Mouse (Mus musculus): ENCODE measurements around the gene Tcp10b. TPM values are rescaled to one million over a fixed set of nuclear protein-coding genes. Genes with fewer than 3 reads are reported as not detected.
"Not testable (repeated sequence)": the region's sequence is repeated elsewhere in the genome, so short reads cannot be mapped to it uniquely, and the experiment has no call there.

Gene Tcp10b
- polyA plus RNA-seq (2012; rRNA removed) = 0.70 and 0.86 TPM in 2 replicates

GRCm38 (mm10) chr17:13060804-13061203 lies at the start of gene Tcp10b:
Gene Tcp10b (plus strand): TSS chr17:13061104.
- not testable (repeated sequence) for DNase-seq (ENCODE audit: extremely low spot score in 1 of 2, low spot score in 1 of 2)

DNA sequence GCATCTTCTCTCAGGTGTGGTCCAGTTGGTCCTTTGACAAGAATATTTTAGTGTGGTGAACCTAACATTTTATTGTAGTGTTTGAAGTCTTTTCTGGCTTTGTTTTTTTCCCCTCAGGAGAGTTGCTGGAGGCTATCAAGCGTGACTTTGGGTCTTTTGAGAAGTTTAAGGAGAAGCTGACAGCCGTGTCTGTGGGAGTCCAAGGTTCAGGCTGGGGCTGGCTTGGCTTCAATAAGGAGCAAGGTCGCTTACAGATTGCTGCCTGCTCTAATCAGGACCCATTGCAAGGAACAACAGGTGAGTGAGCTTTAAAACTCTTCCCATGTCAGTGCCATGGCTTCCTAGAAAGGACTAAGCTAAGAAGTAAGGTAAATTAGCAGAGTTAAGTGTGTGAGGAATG lies 47.6 kb upstream of the Tcp10b start:
- DNase-seq (ENCODE audit: extremely low spot score in 1 of 2, low spot score in 1 of 2) = no peak

GRCm38 (mm10) chr17:13036627-13037192 lies 24.2 kb upstream of the Tcp10b start:
- not testable (repeated sequence) for DNase-seq (ENCODE audit: extremely low spot score in 1 of 2, low spot score in 1 of 2)

DNA sequence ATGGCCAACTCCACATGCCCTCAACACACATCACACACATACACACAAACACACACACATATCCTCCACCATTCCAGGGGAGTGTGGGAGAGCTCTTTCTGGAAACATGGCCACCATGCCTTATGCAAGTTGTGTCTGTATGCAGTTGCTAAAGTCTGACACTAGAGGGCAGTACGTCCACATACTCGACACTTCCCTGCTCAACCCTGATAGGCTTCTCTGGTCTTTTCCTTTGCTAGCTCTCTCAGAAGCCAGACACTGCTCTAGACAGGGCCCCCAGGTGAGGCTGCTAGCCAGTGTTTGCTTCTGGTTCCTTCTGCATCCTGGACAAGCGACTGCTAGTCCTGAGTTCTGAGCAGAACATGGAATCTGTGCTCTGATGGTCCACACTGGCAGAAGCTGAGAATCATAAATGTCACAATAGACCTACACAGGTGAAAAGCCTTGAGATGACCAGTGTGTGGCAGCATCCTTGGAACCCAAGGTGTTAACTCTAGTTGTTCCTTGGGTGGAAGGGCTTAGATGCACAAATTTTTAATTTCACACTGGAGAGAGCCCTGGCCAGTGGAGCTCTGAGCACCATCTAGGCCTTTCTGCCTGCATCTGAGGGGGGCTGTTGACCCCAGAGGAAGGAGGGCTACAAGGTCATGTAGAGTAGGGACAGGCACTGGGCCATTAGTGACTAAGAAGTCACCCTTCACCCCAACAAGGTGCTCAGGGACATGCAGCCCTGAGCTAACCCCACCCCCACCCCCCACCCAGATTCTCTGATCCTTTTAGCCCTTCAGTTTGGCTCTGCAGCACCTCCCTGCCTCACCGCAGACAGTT lies 16.8 kb upstream of the Tcp10b start:
- peak; percentile 37 to 78 for DNase-seq (ENCODE audit: extremely low spot score in 1 of 2, low spot score in 1 of 2)

DNA sequence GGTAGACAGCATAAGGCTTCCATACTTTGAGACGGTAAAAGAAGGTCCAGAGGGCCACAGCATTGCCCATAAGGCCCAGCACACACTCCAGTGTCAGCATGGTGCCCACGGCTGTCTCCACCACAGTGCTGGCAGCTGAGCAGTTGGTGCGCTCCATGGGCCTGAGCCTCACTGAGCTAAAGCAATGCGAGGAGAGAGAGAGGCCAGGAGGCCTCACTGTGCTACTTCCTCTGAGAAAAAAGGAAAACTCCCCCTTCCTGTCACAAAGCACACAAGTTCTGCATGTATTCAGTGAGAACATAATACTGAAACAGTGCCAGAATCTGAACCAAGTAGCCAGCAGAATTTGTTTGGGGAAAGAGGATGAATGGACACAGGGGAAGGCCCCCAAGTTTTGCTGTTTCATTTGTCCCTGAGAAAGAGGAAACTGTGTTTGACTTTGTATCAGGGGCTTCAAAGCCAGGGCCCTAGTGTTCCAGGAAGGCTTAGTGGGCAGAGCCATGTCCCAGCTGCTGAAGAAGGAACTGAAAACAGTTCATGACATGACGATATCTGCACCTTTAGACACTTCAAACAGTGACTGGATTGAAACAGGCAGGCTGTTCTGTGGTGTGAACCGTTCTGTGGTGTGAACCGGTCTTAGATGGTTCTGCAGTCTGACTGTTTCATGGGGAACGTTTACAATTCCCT lies 8.6 kb upstream of the Tcp10b start, which contains the start of gene Gpr31b:
Gene Gpr31b (minus strand): TSS at position 173 of the 690 bp plus-strand sequence.
- DNase-seq (ENCODE audit: extremely low spot score in 1 of 2, low spot score in 1 of 2) = not testable (repeated sequence)

DNA sequence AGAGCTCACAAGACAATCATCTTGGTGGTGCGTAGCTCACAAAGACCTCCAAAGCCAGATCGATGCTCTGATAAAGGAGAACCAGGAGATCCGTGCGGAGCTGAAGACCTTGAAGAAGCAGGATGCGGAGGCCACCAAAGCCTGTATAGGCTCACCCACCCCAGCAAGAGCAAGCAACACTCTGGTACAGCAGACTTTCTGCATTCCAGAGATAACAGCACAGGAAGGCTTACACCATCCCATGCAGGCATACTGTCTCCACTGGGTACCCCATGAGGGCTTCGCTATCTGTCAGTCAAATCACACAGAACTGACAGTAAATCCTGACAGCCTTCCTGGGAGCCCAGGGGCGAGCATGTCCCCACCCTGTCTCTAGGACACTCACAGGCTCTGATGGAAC lies 2.0 kb downstream of the Tcp10b start:
- DNase-seq (ENCODE audit: extremely low spot score in 1 of 2, low spot score in 1 of 2) = not testable (repeated sequence)

DNA sequence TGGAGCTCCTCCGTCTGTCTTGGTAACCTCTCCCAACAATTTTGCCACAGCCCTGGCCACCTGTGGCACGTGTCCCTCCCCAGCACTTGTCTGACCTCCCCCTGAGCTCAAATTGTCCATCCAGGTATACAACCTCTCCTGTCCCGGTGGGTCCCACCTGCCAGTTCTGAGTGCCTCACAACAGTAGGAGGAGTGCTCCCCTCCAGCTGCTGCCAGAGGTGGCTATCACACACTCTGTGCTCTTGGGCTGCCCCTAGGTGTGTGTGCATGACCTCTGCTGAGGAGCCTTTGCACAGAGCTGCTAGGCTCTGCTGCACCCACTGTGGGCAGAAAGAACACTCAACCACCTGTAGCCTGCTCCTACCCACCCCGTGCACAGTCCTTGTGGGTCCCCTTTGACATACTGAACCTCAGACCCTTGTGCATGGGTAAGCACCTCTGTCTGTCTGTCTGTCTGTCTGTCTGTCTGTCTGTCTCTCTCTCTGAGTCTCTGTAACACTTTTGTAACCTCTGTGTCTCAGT lies 7.0 kb downstream of the Tcp10b start:
- DNase-seq (ENCODE audit: extremely low spot score in 1 of 2, low spot score in 1 of 2) = not testable (repeated sequence)

DNA sequence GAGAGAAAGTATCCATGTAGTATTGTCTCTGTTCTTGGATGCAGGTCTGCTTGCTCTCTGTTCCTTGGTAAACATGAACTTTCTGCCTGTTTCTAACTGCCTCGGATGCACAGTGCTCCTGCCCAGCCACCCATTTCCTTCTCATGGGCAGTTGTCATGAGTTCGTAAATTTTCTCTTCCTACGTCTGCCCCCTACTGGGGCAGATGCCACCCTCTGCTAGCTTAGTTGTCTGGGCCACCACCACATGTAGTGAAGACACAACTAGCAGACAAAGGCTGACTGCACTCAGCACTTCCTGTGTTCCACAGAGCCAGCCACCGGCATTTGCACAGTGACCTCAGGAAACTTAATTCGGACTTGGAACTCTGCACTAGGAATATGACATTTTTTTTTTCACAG lies 8.3 kb downstream of the Tcp10b start:
- DNase-seq (ENCODE audit: extremely low spot score in 1 of 2, low spot score in 1 of 2) = not testable (repeated sequence)

GRCm38 (mm10) chr17:13091510-13091909 lies 30.6 kb downstream of the Tcp10b start:
- DNase-seq (ENCODE audit: extremely low spot score in 1 of 2, low spot score in 1 of 2) = not testable (repeated sequence)

DNA sequence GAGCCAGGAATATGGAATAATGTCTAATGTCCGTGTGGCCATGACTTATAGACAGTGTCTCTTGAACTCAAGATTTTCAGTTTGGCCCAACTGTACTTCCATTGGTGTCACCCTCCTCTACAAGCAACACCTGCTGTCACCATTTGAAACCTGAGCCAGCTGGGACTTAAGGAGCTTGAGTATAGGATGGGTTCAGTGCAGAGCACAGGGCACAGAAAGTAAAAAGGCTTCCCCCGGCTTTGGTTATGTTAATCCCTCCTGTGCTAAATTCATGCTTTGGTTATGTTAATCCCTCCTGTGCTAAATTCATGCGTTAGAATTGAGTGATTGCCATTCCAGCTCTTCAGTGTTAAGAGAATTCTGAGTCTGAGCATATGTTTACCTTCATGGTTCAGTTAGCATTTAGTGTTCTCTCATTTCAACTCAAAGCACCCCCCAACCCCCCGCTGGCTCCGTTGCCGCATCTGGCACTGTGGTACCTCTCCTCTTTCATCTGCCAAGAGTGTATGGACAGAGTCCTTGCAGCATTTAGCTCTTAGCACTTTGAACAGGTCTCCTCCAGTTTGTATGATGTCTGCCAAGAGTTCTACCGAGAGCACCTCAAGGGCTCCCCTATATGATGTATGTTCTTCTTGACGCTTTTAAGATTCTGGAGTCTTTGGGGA lies 31.3 kb downstream of the Tcp10b start:
- DNase-seq (ENCODE audit: extremely low spot score in 1 of 2, low spot score in 1 of 2) = not testable (repeated sequence)

DNA sequence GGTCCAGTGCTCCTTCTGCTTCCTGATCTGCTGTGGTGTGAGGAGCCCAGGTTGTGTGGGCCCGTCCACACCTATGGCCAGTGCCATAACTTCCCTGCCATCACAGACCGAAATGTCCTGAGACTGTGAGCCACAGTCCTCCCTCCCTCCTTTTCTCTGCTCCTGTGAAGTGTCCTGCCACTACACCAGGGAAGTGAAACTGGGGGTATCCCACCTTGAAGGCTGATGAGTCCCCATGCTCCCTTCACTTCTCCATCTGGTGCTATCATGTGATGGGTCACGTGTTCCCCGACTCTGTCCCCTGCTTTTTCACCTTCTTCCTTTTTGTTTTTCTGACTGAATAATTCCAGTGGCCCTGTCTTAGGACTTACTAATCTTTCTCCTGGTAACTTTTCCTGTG lies 32.1 kb downstream of the Tcp10b start:
- not testable (repeated sequence) for DNase-seq (ENCODE audit: extremely low spot score in 1 of 2, low spot score in 1 of 2)

DNA sequence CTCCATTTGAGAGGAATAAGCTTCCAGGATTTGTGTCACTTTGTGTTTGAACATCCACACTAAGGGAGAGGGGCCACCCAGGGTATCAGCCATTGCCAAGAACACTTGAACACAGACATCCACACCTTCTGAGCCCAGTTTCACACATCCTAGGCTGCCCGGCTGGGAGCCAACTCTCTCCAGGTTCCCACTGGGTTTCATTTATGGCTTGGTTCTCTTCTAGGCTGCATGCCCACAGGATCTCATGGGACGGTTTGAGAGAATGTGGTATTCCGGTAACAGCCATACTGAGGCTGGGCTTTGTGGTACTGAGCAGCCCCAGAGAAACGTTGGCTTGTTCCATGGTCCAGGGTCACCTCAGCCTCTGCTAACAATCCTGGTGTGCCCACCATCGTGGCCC lies 45.7 kb downstream of the Tcp10b start:
- peak in 1 of 2 experiments; percentile 19 for DNase-seq (ENCODE audit: extremely low spot score in 1 of 2, low spot score in 1 of 2)

GRCm38 (mm10) chr17:13112504-13113291 lies 51.8 kb downstream of the Tcp10b start:
- DNase-seq (ENCODE audit: extremely low spot score in 1 of 2, low spot score in 1 of 2) = not testable (repeated sequence)

- not testable (repeated sequence) for DNase-seq (ENCODE audit: extremely low spot score in 1 of 2, low spot score in 1 of 2)
Measured at GRCm38 (mm10) chr17:13123308-13124038, 62.6 kb downstream of the Tcp10b start.

DNA sequence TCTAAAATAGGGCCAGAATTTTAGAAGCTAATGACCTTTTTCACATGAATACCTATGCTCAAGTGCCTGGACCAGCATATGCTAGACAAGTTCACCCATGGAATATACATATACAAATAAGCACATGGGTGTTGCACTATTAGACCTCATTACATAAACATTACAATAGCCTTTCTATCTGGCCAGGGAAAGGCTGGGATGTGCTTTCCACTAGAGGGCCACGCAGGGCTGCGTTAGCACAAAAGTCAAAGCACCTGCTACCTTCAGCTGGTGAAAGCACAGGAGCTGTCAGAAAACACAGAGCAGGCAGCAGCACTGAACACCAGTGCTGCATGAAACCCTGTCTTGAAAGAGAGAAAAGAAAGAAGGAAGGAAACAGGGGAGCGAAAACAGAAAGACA lies 63.3 kb downstream of the Tcp10b start:
- not testable (repeated sequence) for DNase-seq (ENCODE audit: extremely low spot score in 1 of 2, low spot score in 1 of 2)

GRCm38 (mm10) chr17:13129324-13129723 lies 68.4 kb downstream of the Tcp10b start:
- DNase-seq (ENCODE audit: extremely low spot score in 1 of 2, low spot score in 1 of 2) = not testable (repeated sequence)

- not testable (repeated sequence) for DNase-seq (ENCODE audit: extremely low spot score in 1 of 2, low spot score in 1 of 2)
Measured at GRCm38 (mm10) chr17:13129737-13130465, 69.0 kb downstream of the Tcp10b start.

DNA sequence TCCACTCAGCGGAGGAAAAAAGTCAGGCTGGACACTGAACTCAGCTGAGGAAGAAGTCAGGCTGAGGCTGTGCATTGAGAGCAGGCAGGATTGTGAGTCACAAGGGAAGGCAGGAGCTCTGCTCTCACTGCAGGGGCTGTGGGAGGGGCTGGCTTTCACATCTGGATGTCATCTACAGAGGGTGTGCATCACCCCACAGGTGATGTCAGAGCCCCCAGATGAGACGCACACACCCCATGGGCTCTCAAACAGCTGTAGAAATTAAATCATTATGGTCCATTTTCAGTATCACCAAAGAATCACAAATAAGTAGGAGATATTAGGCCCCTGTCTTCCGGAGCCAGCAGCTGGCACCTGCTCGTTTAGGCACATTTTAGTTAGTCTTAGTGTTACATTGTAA lies 70.8 kb downstream of the Tcp10b start, which contains the start of gene Unc93a:
Gene Unc93a (minus strand): TSS at position 101 of the 400 bp plus-strand sequence.
- DNase-seq (ENCODE audit: extremely low spot score in 1 of 2, low spot score in 1 of 2) = not testable (repeated sequence)
